Mouse (Mus musculus) liver, postnatal 0 days (tissue): ENCODE data around the gene Klf12. TPM values are rescaled to one million over a fixed set of nuclear protein-coding genes. Genes with fewer than 3 reads are reported as not detected.

ENCODE experiments used
- ATAC-seq: fragments of 200-750 bp; cut with Nextera tagmentation; 2 replicates; pipeline ENCODE4 v1.8.0; 2017; ENCODE audit warnings: mild to moderate bottlenecking, moderate library complexity
- DNase-seq: peaks from one replicate; pipeline ENCODE4 v3.0.0-alpha.2; 2016
- H3K27ac ChIP-seq: fragments of 300-500 bp; sonication (generic); 2 replicates; pipeline ENCODE4 v1.5.1; 2014; ENCODE audit warnings: antibody characterized with exemption, moderate library complexity, mild to moderate bottlenecking, low read depth
- H3K27me3 ChIP-seq: fragments of 300-500 bp; sonication (generic); 2 replicates; pipeline ENCODE4 v1.6.1; 2014; ENCODE audit warnings: low read length, control low read depth, mixed read lengths; ENCODE audit not compliant: insufficient read depth
- H3K36me3 ChIP-seq: fragments of 300-500 bp; sonication (generic); replicated peaks from 2 replicates; pipeline ENCODE4 v1.6.1; 2014; ENCODE audit warnings: mild to moderate bottlenecking, control low read depth, low read length, moderate library complexity, mixed read lengths; ENCODE audit not compliant: insufficient read depth
- H3K4me1 ChIP-seq: fragments of 300-500 bp; sonication (generic); 2 replicates; pipeline ENCODE4 v1.6.1; 2014; ENCODE audit warnings: antibody characterized with exemption, mild to moderate bottlenecking, control low read depth; ENCODE audit not compliant: insufficient read depth
- H3K4me2 ChIP-seq: fragments of 300-500 bp; sonication (generic); 2 replicates; pipeline ENCODE4 v1.6.1; 2014; ENCODE audit warnings: low read depth, mild to moderate bottlenecking, low read length, moderate library complexity, mixed read lengths
- H3K4me3 ChIP-seq: fragments of 300-500 bp; sonication (generic); 2 replicates; pipeline ENCODE4 v1.5.1; 2014; ENCODE audit warnings: low read depth, low read length
- H3K9ac ChIP-seq: fragments of 300-500 bp; sonication (generic); replicated peaks from 2 replicates; pipeline ENCODE4 v1.6.1; 2014; ENCODE audit warnings: mild to moderate bottlenecking, moderate library complexity
- H3K9me3 ChIP-seq: fragments of 300-500 bp; sonication (generic); 2 replicates; pipeline ENCODE4 v1.6.1; 2016; ENCODE audit warnings: mild to moderate bottlenecking, control low read depth, low read length, mixed read lengths
- CTCF ChIP-seq: sonication (generic); IDR thresholded peaks from 2 replicates; pipeline ENCODE4 v1.5.1; 2016; ENCODE audit warnings: antibody characterized with exemption, low read depth
- EP300 ChIP-seq: IDR thresholded peaks from 2 replicates; pipeline ENCODE4 v1.6.1; 2016; ENCODE audit warnings: antibody characterized with exemption, low read depth, mild to moderate bottlenecking
- WGBS: fragments of 180-500 bp; shearing (Covaris S2); extraction: QIAGEN DNeasy Blood & Tissue Kit; methylation state at CpG from one replicate; pipeline ENCODE4 v1.1.7; 2014; ENCODE audit not compliant: insufficient replicate concordance; 5-methylcytosine and 5-hydroxymethylcytosine counted together
- polyA plus RNA-seq: library from polyadenylated mRNA; unstranded; fragments of >200 nt; fragmentation: Nextera tagmentation; extraction: Ambion mirVana; gene quantifications from 2 replicates; pipeline ENCODE4 v1.2.1, GENCODE M21; 2015

Klf12 gene
- polyA plus RNA-seq, 1 experiment from 2014 or later, result 5.2 TPM

DNA sequence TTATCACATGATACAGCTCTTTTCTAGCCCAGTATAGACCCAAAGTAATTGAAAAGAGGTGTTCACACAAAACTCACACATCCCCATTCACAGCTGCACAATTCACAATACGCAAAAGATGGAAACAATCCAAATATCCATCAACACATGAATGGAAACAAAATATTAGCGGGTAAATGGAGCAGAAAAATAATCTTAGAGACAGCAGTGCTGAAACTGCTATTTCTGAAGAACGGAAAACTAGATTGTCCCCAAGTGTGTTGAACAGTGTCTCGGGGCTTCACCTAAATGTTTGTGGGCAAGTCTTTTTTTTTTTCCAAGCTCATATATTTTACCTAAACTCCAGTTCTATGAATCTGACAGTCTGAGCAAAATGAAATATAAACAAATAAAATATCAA lies 44.6 kb downstream of the Klf12 start:
- H3K36me3 ChIP-seq, result no peaks in the 10 kb centered on the region
- no peak overlapping the region for H3K27ac ChIP-seq
- H3K27me3 ChIP-seq, result no peaks in the 10 kb centered on the region
- no peak overlapping the region for H3K9ac ChIP-seq
- no peaks in the 10 kb centered on the region for H3K4me1 ChIP-seq
- no peak overlapping the region for H3K4me3 ChIP-seq
- 84% methylated on average over 4 of the region's 4 CpGs for WGBS
- H3K9me3 ChIP-seq, result no peaks in the 10 kb centered on the region
- H3K4me2 ChIP-seq, result no peak overlapping the region
- DNase-seq (no peak), ATAC-seq (no peak)
- TF ChIP-seq CTCF, result no peak
- TF ChIP-seq EP300, result no peak

DNA sequence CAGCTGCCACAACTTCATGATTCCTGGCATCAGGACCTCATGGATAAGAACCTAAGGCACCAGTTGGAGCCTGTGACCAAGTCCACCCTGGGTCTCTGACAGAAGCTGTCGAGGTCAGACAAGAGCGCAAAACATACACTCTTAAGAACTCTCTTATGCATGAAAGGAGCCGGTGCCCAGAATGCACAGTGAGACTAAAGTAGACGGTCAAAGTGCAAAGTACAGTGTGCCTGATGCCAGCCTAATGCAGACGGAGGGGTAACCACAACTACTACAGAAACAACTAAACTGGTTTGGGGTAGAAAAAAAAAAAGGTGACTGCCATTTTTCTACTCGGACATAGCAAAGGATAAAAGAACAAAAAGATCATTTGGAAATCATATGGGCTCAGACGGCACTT lies 47.7 kb downstream of the Klf12 start:
- ATAC-seq (no peak), DNase-seq (no peak)
- Histone ChIP-seq H3K4me2 (no peak overlapping the region), H3K27me3 (no peaks in the 10 kb centered on the region), H3K4me3 (no peak overlapping the region), H3K27ac (0 out of 2 replicates have a peak overlapping the region, but pooled peaks have one; percentile 18), H3K36me3 (no peaks in the 10 kb centered on the region), H3K9ac (no peak overlapping the region), H3K9me3 (no peaks in the 10 kb centered on the region), H3K4me1 (peaks cover 3% of the 10 kb centered on the region; the same call in 1 of the 2 replicates)
- TF ChIP-seq CTCF (no peak), EP300 (no peak)
- 71% methylated on average over 7 of the region's 7 CpGs for WGBS

DNA sequence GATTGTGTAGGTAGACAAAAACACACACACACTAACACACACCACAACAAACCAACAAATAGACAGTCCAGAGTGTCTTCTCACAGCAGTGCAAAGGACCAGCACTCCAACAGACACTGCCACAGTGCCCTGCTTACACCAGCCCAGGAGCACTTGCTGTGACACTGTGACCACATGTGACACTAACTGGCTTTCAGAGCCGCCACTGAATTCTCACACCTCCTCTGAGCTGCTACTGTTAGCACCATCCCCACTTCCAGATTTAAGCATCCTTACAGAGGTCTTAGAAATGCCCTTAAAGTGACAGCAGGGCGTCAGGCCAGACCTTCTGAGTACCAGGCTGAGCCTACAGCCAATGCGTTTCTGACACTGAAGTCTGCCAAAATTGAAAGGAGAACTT lies 48.7 kb downstream of the Klf12 start:
- Histone ChIP-seq H3K4me1 (peaks cover 3% of the 10 kb centered on the region; the same call in 1 of the 2 replicates), H3K27me3 (no peaks in the 10 kb centered on the region), H3K27ac (no peak overlapping the region), H3K9ac (no peak overlapping the region), H3K4me3 (no peak overlapping the region), H3K4me2 (no peak overlapping the region), H3K9me3 (no peaks in the 10 kb centered on the region), H3K36me3 (no peaks in the 10 kb centered on the region)
- WGBS, result 53% methylated on average over 3 of the region's 3 CpGs
- ATAC-seq, result no peak
- TF ChIP-seq EP300 (no peak), CTCF (no peak)
- no peak for DNase-seq

DNA sequence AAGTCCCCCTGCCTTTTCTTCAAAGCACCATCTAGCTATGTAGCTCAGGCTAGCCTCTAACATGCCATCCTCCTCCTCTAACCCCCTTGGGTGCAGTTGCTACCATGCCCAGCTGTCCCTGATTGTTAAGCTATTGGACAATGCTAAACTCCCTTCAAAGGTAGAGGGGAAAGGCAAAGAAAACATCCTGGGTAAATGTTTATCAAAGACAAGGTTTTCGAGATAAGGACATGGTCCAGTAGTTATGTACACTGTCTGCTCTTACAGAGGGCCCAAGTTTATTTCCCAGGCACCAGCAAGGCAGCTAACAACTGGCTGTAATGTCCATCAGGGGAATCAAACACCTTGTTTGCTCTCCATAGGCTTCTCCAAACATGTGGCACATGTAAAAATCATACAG lies 53.1 kb downstream of the Klf12 start:
- Histone ChIP-seq H3K9me3 (no peaks in the 10 kb centered on the region), H3K36me3 (no peaks in the 10 kb centered on the region), H3K27ac (peak overlapping the region; percentile 51), H3K4me2 (no peak overlapping the region), H3K4me1 (peaks cover 3% of the 10 kb centered on the region; the same call in 1 of the 2 replicates), H3K9ac (no peak overlapping the region), H3K4me3 (no peak overlapping the region), H3K27me3 (no peaks in the 10 kb centered on the region)
- TF ChIP-seq EP300 (no peak), CTCF (no peak)
- WGBS, result 52% methylated on average over 1 of the region's 1 CpGs
- ATAC-seq, result no peak
- no peak for DNase-seq

DNA sequence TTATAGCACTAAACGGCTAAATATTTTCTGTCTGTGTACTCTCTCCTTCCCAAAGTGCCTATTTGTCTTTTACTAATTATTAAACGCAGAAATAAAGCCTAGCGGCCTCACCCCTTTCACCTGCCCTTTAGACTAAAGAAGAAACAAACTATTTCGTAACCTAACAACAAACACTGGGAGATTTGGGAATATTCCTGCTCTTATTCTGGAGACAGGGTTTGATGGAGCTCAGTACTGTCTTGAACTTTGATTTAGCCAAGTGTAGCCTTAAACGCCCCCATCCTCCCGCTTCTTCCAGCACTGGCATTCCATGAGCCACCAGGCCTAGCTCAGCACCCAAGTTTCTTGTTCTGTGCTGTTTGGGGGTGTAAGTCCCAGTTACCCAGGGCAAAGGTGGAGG lies 56.4 kb downstream of the Klf12 start:
- Histone ChIP-seq H3K27ac (peak overlapping the region; percentile 63), H3K36me3 (no peaks in the 10 kb centered on the region), H3K9me3 (no peaks in the 10 kb centered on the region), H3K4me3 (no peak overlapping the region), H3K4me2 (peak overlapping the region; percentile 30; the same call in 1 of the 2 replicates), H3K4me1 (peaks cover 8% of the 10 kb centered on the region), H3K27me3 (no peaks in the 10 kb centered on the region), H3K9ac (no peak overlapping the region)
- WGBS, result 61% methylated on average over 6 of the region's 6 CpGs
- DNase-seq (no peak), ATAC-seq (peak; percentile 92)
- TF ChIP-seq CTCF (no peak), EP300 (peak; percentile 55)

DNA sequence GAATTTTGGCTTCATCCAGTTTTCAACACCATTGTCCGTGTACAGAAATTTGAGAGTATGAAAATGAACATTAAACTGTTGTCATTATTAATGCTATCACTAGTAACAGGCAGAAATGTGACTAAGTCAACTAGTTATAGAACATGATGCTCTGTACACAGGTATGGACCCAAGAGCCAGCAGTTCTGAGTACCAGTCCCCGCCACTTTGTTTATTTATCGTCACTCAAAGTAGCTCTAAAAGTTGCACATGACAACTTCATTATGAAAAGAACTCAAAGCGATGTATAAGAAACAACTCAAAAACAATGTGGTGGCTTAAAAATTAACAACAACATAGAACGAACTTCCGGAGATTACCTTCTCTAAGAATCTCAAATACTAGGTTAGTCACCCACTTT lies 56.8 kb downstream of the Klf12 start:
- whole genome bisulfite sequencing, result 63% methylated on average over 6 of the region's 6 CpGs
- H3K36me3 ChIP-seq, result no peaks in the 10 kb centered on the region
- TF ChIP-seq EP300, result no peak
- TF ChIP-seq CTCF, result no peak
- H3K4me3 ChIP-seq, result no peak overlapping the region
- H3K9me3 ChIP-seq, result no peaks in the 10 kb centered on the region
- H3K4me1 ChIP-seq, result peaks cover 6% of the 10 kb centered on the region
- no peaks in the 10 kb centered on the region for H3K27me3 ChIP-seq
- DNase-seq (no peak), ATAC-seq (peak; percentile 90)
- H3K4me2 ChIP-seq, result peak overlapping the region; percentile 18; the same call in 1 of the 2 replicates
- peak overlapping the region; percentile 63 for H3K27ac ChIP-seq
- no peak overlapping the region for H3K9ac ChIP-seq

DNA sequence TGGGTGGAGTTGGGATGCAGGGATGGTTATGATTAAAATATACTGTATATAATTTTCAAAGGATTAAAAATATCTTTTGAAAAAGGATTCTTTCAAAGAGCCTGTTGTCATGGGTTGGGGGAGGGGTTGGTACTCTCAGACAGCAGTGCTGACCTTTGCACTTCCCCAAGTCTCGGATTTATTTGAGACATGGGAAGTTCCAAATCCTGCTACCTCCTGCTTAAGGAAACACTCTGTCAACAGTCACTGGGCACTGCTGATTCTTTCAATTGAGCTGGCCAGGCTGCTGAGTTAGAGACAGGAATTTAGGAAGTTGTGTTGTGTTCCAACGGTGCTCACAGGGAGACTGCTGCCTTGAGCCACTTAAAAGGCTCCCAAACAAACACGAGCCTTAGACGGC lies 60.3 kb downstream of the Klf12 start:
- Histone ChIP-seq H3K27ac (peak overlapping the region; percentile 60; the same call in 1 of the 2 replicates), H3K36me3 (no peaks in the 10 kb centered on the region), H3K4me2 (no peak overlapping the region; the same call in 1 of the 2 replicates), H3K4me3 (no peak overlapping the region), H3K4me1 (peaks cover 9% of the 10 kb centered on the region), H3K27me3 (no peaks in the 10 kb centered on the region), H3K9ac (no peak overlapping the region), H3K9me3 (no peaks in the 10 kb centered on the region)
- 26% methylated on average over 4 of the region's 4 CpGs for WGBS
- ATAC-seq (no peak), DNase-seq (no peak)
- no peak for TF ChIP-seq CTCF
- no peak for TF ChIP-seq EP300
